8 mouse cellular contexts compared by ENCODE assay signal in genomic region chr7:97696133-97696505, GRCm38 (mm10). TPM values are rescaled to one million over a fixed set of nuclear protein-coding genes. Genes with fewer than 3 reads are reported as not detected.
DNase-seq lines count a peak whose midpoint lies in the region; ATAC-seq and TF ChIP-seq lines count a peak whose summit lies in the region.

No protein-coding gene starts in this region.

- peak; percentile 72 for ATAC-seq in forebrain, embryonic 13.5 days

- TF ChIP-seq CTCF in liver, adult 2 months (IDR thresholded peaks at IDR 0.05; ENCODE audit: low read depth, low read length): no peak
- no peak for TF ChIP-seq CTCF in olfactory bulb, adult 2 months (IDR thresholded peaks at IDR 0.05; ENCODE audit: insufficient read depth, low read depth, low read length)

- H3K4me3 ChIP-seq in forebrain, embryonic 13.5 days: peak overlapping the region; percentile 98
- H3K4me3 ChIP-seq in liver, adult 2 months (ENCODE audit: insufficient read depth, low read depth, low read length): peak overlapping the region; percentile 89
- peak overlapping the region; percentile 95 for H3K4me3 ChIP-seq in olfactory bulb, adult 2 months (ENCODE audit: insufficient read depth, low read depth, low read length)

- no peaks in the 10 kb centered on the region for H3K27me3 ChIP-seq in forebrain, embryonic 13.5 days
- no peaks in the 10 kb centered on the region for H3K27me3 ChIP-seq in liver, adult 2 months (ENCODE audit: control insufficient read depth, insufficient read depth, low read length)

- no peak for TF ChIP-seq POLR2A in liver, adult 2 months (IDR thresholded peaks at IDR 0.05; ENCODE audit: extremely low read depth, insufficient read depth, low read length)
- TF ChIP-seq POLR2A in olfactory bulb, adult 2 months (IDR thresholded peaks at IDR 0.05; ENCODE audit: insufficient read depth, low read depth, low read length): no peak

- peak overlapping the region; percentile 88 for H3K4me2 ChIP-seq in forebrain, embryonic 13.5 days

- peaks cover 21% of the 10 kb centered on the region for H3K36me3 ChIP-seq in forebrain, embryonic 13.5 days (ENCODE audit: poor library complexity, severe bottlenecking)
- H3K36me3 ChIP-seq in liver, adult 2 months (ENCODE audit: control insufficient read depth, insufficient read depth, low read length): no peaks in the 10 kb centered on the region

- peaks cover 19% of the 10 kb centered on the region for H3K4me1 ChIP-seq in forebrain, embryonic 13.5 days
- H3K4me1 ChIP-seq in liver, adult 2 months (ENCODE audit: control insufficient read depth, insufficient read depth, low read length): peaks cover 7% of the 10 kb centered on the region
- peaks cover 4% of the 10 kb centered on the region for H3K4me1 ChIP-seq in olfactory bulb, adult 2 months (ENCODE audit: control insufficient read depth, insufficient read depth, low read length)

- peak overlapping the region; percentile 68 for H3K27ac ChIP-seq in forebrain, embryonic 13.5 days
- no peak overlapping the region; the same call in 1 of the 2 replicates for H3K27ac ChIP-seq in liver, adult 2 months (replicated peaks; ENCODE audit: insufficient read depth, low read depth, low read length)
- peak overlapping the region; percentile 88 for H3K27ac ChIP-seq in olfactory bulb, adult 2 months (ENCODE audit: insufficient read depth, low read depth, low read length)

- H3K79me2 ChIP-seq in liver, adult 2 months (ENCODE audit: control insufficient read depth, insufficient read depth, low read length): peaks cover 12% of the 10 kb centered on the region; the same call in 1 of the 2 replicates

- DNase-seq in adrenal gland, postnatal 14 days: peak; percentile 46
- no peak for DNase-seq in adrenal gland, adult (ENCODE audit: inconsistent age in 2 of 2, low spot score in 1 of 2)
- DNase-seq in lung, adult 18-20 months: peak; percentile 7 to 24
- no peak for DNase-seq in lung, postnatal 14 days
- no peak for DNase-seq in liver, adult 2 months (ENCODE audit: extremely low read depth, low read depth, low spot score)
- DNase-seq in layer of hippocampus, adult 9-11 months: no peak

- WGBS in forebrain, embryonic 13.5 days: 42% methylated on average over 19 of the region's 19 CpGs
- 37% methylated on average over 19 of the region's 19 CpGs for WGBS in liver, adult 2 months
- 33% methylated on average over 19 of the region's 19 CpGs for WGBS in olfactory bulb, adult 2 months

- H3K9ac ChIP-seq in forebrain, embryonic 13.5 days: peak overlapping the region; percentile 90
- peak overlapping the region; percentile 5 for H3K9ac ChIP-seq in liver, adult 2 months (ENCODE audit: low read depth, low read length)

- H3K9me3 ChIP-seq in forebrain, embryonic 13.5 days (replicated peaks): no peaks in the 10 kb centered on the region

RNA-seq across cellular contexts. Expression of gene Clns1a, which starts 0.3 kb away (rescaled TPM):
- 50.2 and 63.4 TPM in 2 replicates for total RNA-seq in adrenal gland, postnatal 14 days (2021)
- 224 and 235 TPM in 2 replicates for polyA plus RNA-seq in forebrain, embryonic 13.5 days (2015; fragmentation: Nextera tagmentation; extraction: Ambion mirVana)
- 26.0 and 29.1 TPM in 2 replicates for total RNA-seq in liver, adult 2 months (2014; rRNA removed)
- 17.1 and 21.6 TPM in 2 replicates for polyA plus RNA-seq in liver, adult 2 months (2012; rRNA removed)
- not detected in 2 replicates for polyA plus RNA-seq in olfactory bulb, adult 2 months (2012; ENCODE audit: insufficient read depth, insufficient read length, low replicate concordance, missing spikeins)

RNA-seq across cellular contexts. Expression of gene Aqp11, which starts 42.0 kb away (rescaled TPM):
- 4.9 and 8.7 TPM in 2 replicates for total RNA-seq in adrenal gland, postnatal 14 days (2021)
- 5.9 and 6.8 TPM in 2 replicates for polyA plus RNA-seq in forebrain, embryonic 13.5 days (2015; fragmentation: Nextera tagmentation; extraction: Ambion mirVana)
- 17.1 and 22.2 TPM in 2 replicates for total RNA-seq in liver, adult 2 months (2014; rRNA removed)
- polyA plus RNA-seq in liver, adult 2 months (2012; rRNA removed): 36.8 and 40.2 TPM in 2 replicates
- not detected in 2 replicates for polyA plus RNA-seq in olfactory bulb, adult 2 months (2012; ENCODE audit: insufficient read depth, insufficient read length, low replicate concordance, missing spikeins)

Comparison
In these comparisons a context has a peak if more than half of its experiments do, and no peak if none do; other contexts are left out.
1. DNase-seq: peak in adrenal gland, postnatal 14 days (single experiment) and lung, adult 18-20 months (2 of 2); none in adrenal gland, adult (0 of 2), lung, postnatal 14 days (single experiment), liver, adult 2 months (single experiment) and layer of hippocampus, adult 9-11 months (single experiment).
2. Peak in every context shown above with its lines, with median percentiles within 50 percentile points of each other: H3K4me3 ChIP-seq.